Mouse (Mus musculus) small intestine, adult 2 months (tissue): ENCODE results near the gene Akt2. TPM values are rescaled to one million over a fixed set of nuclear protein-coding genes. Genes with fewer than 3 reads are reported as not detected.

ENCODE experiments used
- H3K27ac ChIP-seq: fragments of 200-500 bp; 2 replicates; pipeline ENCODE4 v1.5.1; 2012; ENCODE audit warnings: low read depth, low read length, control low read depth, inconsistent platforms; ENCODE audit not compliant: insufficient read depth
- H3K27me3 ChIP-seq: fragments of 200-500 bp; 2 replicates; pipeline ENCODE4 v1.6.1; 2012; ENCODE audit warnings: mild to moderate bottlenecking, moderate library complexity, low read length, inconsistent platforms; ENCODE audit not compliant: control insufficient read depth, insufficient read depth
- H3K36me3 ChIP-seq: fragments of 200-500 bp; 2 replicates; pipeline ENCODE4 v1.6.1; 2012; ENCODE audit warnings: mild to moderate bottlenecking, low read length, control low read depth, inconsistent platforms; ENCODE audit not compliant: control insufficient read depth, insufficient read depth
- H3K4me1 ChIP-seq: fragments of 200-500 bp; 2 replicates; pipeline ENCODE4 v1.6.1; 2012; ENCODE audit warnings: low read length, inconsistent platforms, mixed read lengths; ENCODE audit not compliant: control insufficient read depth, insufficient read depth, insufficient read length
- H3K4me3 ChIP-seq: fragments of 200-500 bp; 2 replicates; pipeline ENCODE4 v1.5.1; 2012; ENCODE audit warnings: low read depth, mild to moderate bottlenecking, control low read depth, inconsistent platforms, low read length, moderate library complexity
- CTCF ChIP-seq: fragments of 200-500 bp; IDR thresholded peaks from 2 replicates; pipeline ENCODE4 v1.5.1; 2012; ENCODE audit warnings: low read depth, mild to moderate bottlenecking, control low read depth, inconsistent platforms, low read length, moderate library complexity, mixed read lengths; ENCODE audit not compliant: insufficient replicate concordance, insufficient read length; ENCODE audit errors: extremely low read depth
- POLR2A ChIP-seq: fragments of 200-500 bp; IDR thresholded peaks from 2 replicates; pipeline ENCODE4 v1.6.1; 2012; ENCODE audit warnings: low read depth, mild to moderate bottlenecking, control low read depth, inconsistent platforms, low read length, moderate library complexity
- WGBS: fragments of 180-500 bp; shearing (Covaris S2); methylation state at CpG from one replicate; pipeline ENCODE4 v1.1.7; 2018; 5-methylcytosine and 5-hydroxymethylcytosine counted together
- polyA plus RNA-seq: library from polyadenylated mRNA; depleted of rRNA; stranded (reverse); fragments of >200 nt; gene quantifications from 2 replicates; pipeline ENCODE4 v1.2.3, GENCODE M21; 2012

Gene Akt2
- polyA plus RNA-seq, 1 experiment = 34.1 TPM

- no peak overlapping the region for H3K27ac ChIP-seq
- peaks cover 18% of the 10 kb centered on the region for H3K36me3 ChIP-seq
These were observed 17.9 kb downstream of the Akt2 start for GRCm38 (mm10) chr7:27609285-27609684.

GRCm38 (mm10) chr7:27609688-27610087, 18.3 kb downstream of the Akt2 start:
- H3K27me3 ChIP-seq = no peaks in the 10 kb centered on the region
- TF ChIP-seq CTCF (no peak), POLR2A (no peak)
- H3K27ac ChIP-seq = no peak overlapping the region
- H3K4me3 ChIP-seq = no peak overlapping the region
- peaks cover 25% of the 10 kb centered on the region for H3K4me1 ChIP-seq
- 65% methylated on average over 2 of the region's 2 CpGs for WGBS
- H3K36me3 ChIP-seq = peaks cover 18% of the 10 kb centered on the region

More at GRCm38 (mm10) chr7:27609285-27609684, 17.9 kb downstream of the Akt2 start:
- no peaks in the 10 kb centered on the region for H3K27me3 ChIP-seq
- 89% methylated on average over 4 of the region's 4 CpGs for WGBS
- TF ChIP-seq CTCF = no peak
- no peak for TF ChIP-seq POLR2A
- no peak overlapping the region for H3K4me3 ChIP-seq
- peaks cover 25% of the 10 kb centered on the region for H3K4me1 ChIP-seq

GRCm38 (mm10) chr7:27610370-27610769, 19.0 kb downstream of the Akt2 start:
- H3K27me3 ChIP-seq = no peaks in the 10 kb centered on the region
- TF ChIP-seq CTCF (no peak), POLR2A (no peak)
- H3K27ac ChIP-seq = no peak overlapping the region
- no peak overlapping the region for H3K4me3 ChIP-seq
- peaks cover 18% of the 10 kb centered on the region for H3K36me3 ChIP-seq
- peaks cover 23% of the 10 kb centered on the region for H3K4me1 ChIP-seq
- 62% methylated on average over 3 of the region's 3 CpGs for WGBS

- TF ChIP-seq POLR2A (no peak), CTCF (no peak)
- peaks cover 22% of the 10 kb centered on the region for H3K36me3 ChIP-seq
- 80% methylated on average over 5 of the region's 5 CpGs for WGBS
- no peaks in the 10 kb centered on the region for H3K27me3 ChIP-seq
- peaks cover 19% of the 10 kb centered on the region; the same call in 1 of the 2 replicates for H3K4me1 ChIP-seq
- H3K4me3 ChIP-seq = no peak overlapping the region
- no peak overlapping the region for H3K27ac ChIP-seq
These were observed 19.5 kb downstream of the Akt2 start for GRCm38 (mm10) chr7:27610871-27611270.

DNA sequence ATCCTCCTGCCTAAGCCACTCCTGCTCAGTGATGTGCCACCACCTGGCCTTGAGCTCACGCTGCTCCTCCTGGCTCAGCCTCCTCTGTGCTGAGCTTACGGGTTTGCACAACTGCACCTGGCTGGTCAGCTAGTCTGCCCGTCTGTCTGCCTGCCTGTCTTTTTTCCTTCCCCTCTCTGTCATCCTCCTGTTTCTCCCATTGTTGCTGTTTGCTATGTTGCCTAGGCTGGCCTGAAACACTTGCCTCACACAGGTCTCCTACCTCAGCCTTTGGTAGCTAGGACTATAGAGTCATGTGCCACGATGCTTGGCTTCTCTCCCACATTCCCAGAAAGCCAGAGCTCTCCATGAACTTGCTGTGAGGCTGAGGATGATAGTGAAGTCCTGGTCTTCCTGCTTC, 21.6 kb downstream of the Akt2 start:
- peaks cover 31% of the 10 kb centered on the region for H3K36me3 ChIP-seq
- no peak for TF ChIP-seq POLR2A
- TF ChIP-seq CTCF = no peak
- H3K27ac ChIP-seq = no peak overlapping the region
- 76% methylated on average over 4 of the region's 4 CpGs for WGBS
- H3K4me1 ChIP-seq = peaks cover 8% of the 10 kb centered on the region; the same call in 1 of the 2 replicates
- no peak overlapping the region for H3K4me3 ChIP-seq
- H3K27me3 ChIP-seq = no peaks in the 10 kb centered on the region

DNA sequence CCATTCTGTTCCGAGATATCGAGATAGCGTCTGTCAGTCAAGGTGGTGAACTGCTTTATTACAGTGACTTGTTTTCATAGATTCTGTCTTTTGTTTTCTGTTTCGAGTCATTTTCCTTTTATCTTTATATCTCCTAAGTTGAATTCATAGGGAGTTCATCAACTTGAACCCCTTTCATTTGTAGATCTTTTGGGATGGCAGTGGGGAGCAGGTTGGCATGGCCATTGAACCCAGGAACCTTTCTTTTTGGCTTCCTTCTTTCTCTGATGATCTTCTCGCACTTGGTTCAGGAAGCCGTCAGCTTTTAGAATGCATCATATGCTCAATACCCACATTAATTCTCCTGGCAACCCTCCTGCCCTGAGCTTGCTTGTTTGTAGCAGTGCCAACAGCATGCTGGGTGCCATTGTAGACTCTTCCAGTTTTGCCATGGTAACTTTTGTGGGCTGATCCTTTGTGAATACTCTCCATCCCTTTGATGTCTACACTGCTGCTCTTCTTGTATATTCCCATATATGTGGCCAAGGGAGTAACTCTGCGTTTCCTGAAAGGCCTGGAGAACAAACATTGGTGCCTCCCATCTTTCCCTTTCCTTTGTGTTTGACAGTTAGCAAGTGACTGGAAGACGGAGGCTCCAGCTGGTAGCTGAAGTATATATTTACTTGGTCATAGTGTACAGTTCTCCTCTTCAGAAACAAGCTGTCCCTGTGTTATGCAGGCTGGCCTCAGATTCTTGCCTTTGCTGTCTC, 22.6 kb downstream of the Akt2 start:
- Histone ChIP-seq H3K36me3 (peaks cover 34% of the 10 kb centered on the region), H3K4me3 (no peak overlapping the region), H3K27me3 (no peaks in the 10 kb centered on the region), H3K4me1 (peaks cover 8% of the 10 kb centered on the region; the same call in 1 of the 2 replicates), H3K27ac (no peak overlapping the region)
- 74% methylated on average over 8 of the region's 8 CpGs for WGBS
- TF ChIP-seq CTCF = no peak
- TF ChIP-seq POLR2A = no peak

DNA sequence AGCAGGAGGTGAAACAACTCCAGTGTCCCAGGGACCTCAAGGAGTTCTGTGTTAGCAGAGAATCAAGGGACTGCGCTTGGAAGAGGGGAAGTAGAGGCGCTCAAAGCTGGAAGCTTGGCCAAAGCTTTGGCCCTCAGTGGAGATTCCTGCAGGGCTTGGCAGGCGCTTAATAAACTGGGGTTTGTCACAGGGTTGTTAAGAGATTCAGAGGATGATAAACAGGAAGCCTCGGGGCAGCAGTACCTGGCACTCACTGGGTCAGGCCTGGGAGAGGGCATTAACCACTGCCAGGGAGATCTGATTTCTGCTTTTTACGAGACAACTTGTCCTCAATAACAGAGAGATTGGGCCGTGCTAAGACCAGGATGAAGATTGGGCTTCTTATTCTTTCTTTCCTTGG, 29.7 kb downstream of the Akt2 start:
- no peak overlapping the region for H3K4me3 ChIP-seq
- TF ChIP-seq POLR2A (no peak), CTCF (no peak)
- 70% methylated on average over 6 of the region's 6 CpGs for WGBS
- H3K27ac ChIP-seq = no peak overlapping the region
- H3K27me3 ChIP-seq = no peaks in the 10 kb centered on the region
- no peaks in the 10 kb centered on the region for H3K4me1 ChIP-seq
- H3K36me3 ChIP-seq = peaks cover 64% of the 10 kb centered on the region
